Mouse (Mus musculus): ENCODE measurements around the gene Gm10100.

DNA sequence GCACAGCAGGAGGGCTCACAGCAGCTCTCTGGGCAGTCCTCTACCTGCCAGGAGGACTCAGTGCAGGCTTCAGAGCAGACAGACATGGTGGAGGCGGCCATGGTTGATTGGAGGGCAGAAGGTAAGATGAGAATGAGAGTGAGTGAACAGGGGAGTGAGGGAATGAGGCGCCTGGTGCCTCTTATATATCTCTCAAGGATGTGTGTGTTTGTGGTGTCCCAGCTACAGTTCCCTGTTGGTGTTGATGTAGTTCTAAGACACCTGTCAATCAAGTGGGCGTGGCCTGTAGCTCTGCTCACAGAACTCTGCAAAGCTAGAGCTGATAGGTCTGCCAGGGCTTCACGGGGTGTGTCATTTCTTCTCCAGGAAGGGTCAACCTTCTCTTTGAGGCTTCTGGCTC is 29.2 kb upstream of the Gm10100 start, which contains the start of gene Gm9508:
- TF ChIP-seq CTCF (IDR thresholded peaks at IDR 0.05; ENCODE audit: extremely low read depth, insufficient read length, insufficient replicate concordance, low read depth, low read length) (no peak), POLR2A (IDR thresholded peaks at IDR 0.05; ENCODE audit: low read depth, low read length) (no peak)
